Mouse (Mus musculus) adrenal gland, postnatal 4 days (tissue): ENCODE measurements around the gene Xpnpep1. TPM values are rescaled to one million over a fixed set of nuclear protein-coding genes. Genes with fewer than 3 reads are reported as not detected.

ENCODE experiments used
- DNase-seq, 2 experiments: peaks; one replicate each; pipeline ENCODE4 v3.0.0; 2021 to 2022; ENCODE audit warnings: low spot score in 2 of 2, mixed read lengths in 2 of 2
- total RNA-seq, 2 experiments: library from RNA; stranded (reverse); gene quantifications; 2 replicates each; pipeline ENCODE4 v1.2.3; 2021

Gene Xpnpep1
- total RNA-seq, 2 experiments from 2014 or later, result 112 to 117 TPM

DNA sequence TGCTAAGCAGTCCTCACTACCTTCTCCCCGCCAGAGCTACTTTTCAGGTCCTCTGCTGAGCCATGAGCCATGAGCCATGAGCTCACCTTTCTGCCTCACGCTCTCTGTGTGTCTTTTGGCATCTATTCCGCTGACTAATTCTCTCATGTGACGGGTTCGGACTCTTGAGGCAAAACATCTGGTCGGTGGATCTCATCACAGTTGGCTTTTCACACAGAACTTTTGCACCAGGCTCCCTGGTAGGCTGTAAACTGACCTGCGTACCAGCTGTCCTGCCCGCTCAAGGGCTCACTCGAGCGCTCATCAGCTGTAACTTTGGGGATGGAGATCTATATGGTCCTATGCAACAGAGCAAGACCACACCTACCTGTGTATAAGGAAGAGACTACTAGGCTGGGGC is 26.9 kb upstream of the Xpnpep1 start:
- no peak for DNase-seq

DNA sequence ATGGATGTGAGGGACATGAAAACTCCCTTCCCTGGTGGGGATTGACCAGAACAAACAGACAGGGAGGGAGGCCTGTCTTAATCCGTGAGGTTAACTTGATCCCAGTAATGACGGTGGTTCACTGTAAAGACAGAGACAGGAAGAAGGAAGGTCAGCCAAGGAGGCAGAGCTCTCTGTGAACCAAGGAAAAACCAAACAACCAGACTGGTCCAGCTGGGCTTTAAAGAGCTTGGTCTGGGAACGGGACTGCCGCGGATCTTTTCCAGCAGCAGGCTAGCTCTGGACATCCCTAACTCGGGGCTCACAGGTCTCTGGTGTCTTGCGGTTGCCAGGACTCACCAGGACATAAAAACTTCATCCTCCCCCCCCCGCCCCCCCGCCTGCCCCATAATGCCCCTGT is 26.5 kb upstream of the Xpnpep1 start:
- no peak for DNase-seq

DNA sequence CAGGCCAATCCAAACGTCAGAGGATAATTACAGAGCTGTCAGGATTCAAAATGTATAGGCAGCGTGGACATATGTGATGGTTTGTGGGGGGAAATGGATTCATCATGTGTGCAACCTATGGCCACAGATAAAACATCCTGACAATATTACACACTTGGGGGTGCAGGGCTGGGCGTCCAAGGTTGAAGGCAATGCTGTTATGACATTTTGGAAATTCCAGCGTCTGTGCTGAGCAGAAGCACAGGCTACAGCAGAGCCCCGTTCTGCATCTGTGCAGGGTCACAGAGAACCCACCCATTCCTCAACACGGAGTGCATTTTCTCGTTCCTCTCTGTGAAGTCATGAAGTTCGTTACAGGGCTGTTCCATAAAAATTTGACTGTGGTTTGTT is 25.0 kb upstream of the Xpnpep1 start:
- no peak for DNase-seq

DNA sequence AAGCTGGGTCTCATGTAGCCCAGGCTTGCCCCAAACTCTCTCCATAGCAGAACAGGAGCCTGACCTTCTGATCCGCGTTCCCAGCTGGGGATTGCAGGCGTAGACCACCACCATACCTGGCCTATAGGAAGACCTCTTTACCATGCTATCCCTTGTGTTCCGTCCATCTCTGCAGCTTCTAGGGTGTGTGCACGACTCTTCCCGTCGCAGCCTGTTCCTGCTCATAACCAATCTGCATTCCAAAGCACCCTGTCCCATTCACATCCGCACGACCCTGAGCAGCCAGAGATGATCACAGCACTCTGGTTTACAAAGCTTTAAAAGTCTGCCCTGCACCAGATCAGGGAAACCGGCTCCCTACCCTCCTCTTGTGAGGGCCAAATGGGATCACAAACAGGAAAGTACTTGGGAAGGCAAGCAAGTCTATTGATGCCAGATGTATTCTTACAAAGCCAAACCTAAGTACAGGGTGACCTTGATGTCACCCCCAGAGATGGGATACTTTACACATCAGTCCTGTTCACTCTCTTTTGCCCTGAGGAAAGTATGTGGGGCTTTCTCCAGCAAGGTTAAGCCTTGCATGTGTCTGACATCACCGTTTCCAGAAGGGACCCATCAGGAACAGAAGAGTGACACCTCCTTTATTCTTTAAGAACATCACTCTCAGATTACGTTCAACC is 24.4 kb upstream of the Xpnpep1 start:
- DNase-seq, result no peak

DNA sequence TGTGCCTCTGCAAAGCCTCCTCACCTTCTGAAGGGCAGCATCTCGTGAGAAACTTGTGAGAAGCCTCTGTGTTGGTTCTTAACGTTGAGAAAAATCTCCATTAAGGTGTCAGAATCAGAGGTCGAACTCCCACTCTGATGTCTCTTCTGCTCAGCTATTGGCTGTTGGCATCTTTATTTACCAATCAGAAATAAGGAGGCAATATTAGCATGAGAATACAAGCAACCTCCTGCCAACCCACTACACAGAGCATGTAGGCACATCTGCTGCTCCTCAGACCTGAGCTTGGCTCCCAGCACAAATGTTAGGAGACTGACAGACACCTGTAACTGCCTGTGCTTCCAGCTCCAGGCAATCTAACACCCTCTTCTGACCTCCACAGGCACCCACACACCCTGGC is 22.0 kb upstream of the Xpnpep1 start:
- no peak for DNase-seq

DNA sequence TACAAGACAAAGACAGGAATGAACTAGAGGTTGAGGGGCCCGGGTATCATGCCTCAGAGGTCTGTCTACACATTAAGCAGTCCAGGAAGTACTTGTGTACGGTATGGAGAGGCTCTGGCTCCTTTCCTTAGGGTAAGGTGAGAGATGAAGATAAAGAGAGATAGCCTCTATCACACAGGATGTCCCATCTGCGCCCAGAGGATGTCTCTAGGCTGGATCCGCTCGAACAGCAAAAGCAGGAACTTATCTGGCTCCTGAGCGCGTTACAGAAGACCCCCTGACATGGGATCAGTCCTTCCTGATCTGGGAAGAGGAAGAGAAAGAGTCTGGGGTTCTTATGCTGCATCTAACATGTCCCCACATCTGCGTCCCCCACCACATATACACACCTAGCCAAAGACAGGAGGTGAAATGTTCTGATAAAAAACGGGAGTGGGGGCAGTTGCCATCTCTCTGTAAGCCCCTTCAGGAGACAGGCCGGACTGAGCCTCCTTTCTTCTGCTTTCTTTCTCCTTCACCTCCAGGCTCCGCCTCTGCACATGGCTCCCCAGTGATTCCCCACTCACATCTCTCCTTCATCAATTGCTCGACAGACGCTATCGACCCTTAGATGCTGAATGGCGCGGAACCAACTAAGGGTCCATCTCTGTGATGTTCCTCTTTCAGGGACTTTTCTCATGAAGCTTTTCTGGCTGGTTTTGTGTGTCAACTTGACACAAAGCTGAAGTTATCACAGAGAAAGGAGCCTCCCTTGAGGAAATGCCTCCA is 19.5 kb upstream of the Xpnpep1 start:
- no peak for DNase-seq

DNA sequence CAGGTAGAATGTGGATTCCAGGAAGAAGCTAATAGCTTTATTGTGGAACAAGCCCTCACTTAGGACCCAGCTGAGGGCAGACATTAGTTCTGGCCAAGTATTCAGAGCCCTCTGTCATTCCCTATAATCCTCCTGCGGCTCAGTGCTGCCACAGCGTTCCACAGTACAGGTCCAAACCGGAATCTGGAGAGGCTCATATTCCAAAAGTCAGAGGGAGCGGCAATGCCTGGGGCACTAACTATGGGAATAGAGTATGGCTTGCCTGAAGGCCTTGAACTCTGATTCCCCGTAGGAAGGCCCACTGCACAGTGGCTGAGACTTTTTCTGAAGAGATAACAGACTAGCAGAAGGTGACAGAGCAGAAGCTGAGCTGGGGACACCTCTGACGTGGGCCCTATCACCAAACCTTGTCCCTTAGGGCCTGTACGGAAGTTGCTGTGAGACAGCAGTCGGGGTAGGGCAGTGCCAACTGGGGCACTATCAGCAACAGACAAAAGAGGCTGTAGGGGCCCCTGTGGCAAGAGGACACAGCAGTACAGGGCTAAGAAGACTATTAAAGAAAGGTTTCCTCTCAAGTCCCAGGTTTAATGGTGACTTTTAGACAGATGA is 18.8 kb upstream of the Xpnpep1 start:
- DNase-seq, result no peak

DNA sequence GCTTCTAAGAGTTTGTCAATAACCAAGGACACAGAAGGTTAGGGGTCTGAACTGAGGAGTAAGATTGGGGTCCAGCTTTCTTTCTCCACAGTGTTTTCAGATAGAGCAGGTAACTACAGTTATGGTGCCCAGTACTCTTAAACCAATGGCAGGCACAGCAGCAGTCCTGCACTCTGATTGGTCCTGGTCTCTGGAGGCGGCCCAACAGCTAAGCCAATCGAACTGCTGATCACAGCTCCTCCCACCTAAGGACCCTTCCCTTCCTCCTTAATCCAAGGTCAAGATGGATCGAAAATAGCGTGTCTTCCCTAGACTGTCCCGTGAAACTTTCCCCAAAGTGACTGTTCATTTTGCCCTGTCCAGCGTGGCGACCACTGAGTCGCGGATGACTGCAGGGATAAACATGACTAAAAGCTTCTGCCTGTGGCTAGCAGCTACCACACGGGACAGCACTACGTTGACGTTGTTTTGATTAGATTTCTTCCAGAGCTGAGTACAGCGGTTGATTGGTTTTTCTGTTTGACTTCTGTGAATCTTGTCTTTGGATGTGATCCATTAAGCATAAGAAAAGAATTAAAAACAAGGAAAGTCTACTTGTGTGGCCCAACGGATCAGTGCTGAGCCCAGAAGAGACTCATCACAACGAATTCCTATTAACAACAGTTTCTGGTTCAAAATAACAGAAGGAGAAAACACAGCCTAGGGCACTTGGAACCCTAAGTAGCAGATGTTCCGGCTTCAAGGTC is 18.1 kb upstream of the Xpnpep1 start:
- DNase-seq, result no peak

DNA sequence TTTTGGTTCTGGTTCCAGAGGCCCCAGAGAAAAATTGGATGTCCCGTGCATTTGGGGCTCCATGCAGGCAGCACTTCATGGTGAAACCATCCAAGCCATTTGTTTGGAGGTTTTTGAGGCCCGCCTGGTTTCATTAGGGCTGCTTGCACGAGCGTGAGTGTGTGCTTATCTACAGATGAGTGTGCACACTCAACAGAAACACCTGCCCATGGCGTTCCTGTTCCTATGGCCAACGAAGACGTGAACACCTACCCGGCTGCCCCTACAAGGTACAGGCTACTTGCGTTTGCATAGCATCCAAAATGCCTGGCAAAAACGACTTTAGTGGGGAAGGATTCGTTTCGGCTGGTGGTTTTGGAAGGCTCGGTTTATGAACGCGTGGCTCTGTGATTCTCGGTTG is 13.3 kb upstream of the Xpnpep1 start:
- DNase-seq, result no peak

DNA sequence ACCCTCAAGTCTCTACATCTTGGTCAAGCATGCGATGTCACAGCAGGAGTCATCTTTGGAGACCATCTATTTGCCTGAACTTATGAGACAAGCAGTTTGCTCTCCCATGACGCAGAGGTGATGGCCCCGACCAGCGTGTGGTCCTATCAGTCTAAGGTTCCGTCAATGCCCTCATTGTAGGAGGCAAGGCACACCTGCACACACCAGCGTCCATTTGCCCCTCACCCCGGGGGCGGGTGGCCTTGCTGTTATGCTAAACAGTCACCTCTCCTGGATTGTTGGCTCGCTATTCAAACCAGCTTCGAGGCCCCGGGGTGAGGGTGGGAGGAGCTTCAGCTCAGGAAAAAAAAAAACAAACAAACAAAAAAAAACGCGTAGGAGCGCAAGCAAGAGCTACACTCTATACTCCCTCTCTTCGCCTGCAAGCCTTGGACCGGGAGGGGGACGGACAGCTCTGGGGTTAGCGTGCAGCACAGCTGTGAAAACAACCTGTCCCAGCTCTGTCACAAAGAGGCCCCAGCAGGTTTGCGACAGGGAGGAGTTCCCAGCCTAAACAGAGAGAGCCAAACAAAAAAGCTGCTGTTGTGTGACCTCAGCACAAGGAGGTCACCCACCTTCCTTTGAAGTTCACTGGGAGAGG is 12.1 kb upstream of the Xpnpep1 start:
- no peak for DNase-seq

DNA sequence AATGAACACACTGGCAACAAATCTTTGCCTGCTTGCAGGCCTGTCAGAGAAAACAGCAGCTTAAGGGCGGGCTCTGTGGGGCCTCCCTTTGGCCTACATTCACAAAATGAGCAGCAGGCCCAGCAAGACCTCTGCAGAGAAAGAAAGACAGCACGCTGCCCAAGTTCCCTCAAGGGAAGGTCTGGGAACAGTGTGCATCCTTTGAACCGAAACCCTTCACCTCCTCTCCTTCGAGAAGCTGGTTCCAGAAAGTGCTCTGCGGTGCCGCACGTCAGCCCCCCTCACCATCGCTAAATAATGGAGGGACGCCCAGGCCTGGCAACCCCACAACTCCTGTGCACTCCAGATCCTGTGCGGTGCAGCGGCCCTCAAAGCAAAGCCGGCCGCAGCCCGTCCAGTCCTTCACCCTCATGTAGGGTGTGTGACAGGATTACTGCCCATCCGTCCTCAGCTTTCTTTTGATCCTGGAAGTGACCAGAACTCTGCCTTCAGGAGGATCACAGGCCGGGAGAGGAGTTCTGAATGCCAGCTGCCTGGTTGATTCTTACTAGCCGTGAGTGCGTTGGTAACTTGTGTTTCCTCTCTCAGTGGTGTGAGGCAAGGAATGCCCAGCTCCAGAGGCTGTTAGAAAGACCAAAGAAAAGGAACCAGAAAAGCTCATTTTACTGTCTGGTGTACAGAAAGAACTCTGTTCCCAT is 11.4 kb upstream of the Xpnpep1 start:
- DNase-seq, result no peak

DNA sequence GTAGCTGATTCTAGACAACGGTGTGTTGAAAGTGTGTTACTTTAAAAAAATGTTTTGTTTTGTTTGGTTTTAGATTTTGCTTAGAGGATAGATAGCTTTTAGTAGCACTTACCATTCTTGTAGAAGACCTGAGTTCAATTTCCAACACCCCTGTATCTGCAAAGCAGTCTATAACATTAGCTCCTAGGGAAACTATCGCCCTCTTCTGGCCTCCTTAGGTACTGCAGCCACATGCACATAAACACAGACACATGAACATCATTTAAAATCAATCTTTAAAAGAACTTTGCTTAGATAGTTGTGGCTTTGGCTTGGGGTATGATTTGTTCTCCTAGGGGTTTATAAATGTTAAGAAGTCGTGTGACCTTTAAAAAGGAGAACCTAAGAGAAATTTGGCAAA is 10.1 kb upstream of the Xpnpep1 start:
- no peak for DNase-seq

DNA sequence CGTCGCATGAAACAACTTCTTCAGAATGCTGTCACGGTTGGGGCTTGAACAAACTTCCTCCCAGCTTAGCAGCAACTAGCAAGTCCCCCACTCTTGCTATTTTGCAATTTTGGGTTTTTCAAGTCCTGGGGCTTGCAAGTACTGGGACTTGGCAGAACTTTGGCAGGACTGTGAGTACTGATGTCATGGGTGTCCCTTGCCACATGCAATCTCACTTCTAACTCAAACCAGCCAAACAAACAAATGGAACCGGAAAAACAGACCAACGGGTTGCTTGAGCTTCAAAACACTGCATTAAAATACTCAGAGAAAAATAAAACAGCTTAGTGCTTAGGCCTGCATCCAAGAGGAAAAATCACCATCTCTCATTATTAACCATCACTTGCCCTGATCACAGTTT is 7.2 kb upstream of the Xpnpep1 start:
- DNase-seq, result no peak

DNA sequence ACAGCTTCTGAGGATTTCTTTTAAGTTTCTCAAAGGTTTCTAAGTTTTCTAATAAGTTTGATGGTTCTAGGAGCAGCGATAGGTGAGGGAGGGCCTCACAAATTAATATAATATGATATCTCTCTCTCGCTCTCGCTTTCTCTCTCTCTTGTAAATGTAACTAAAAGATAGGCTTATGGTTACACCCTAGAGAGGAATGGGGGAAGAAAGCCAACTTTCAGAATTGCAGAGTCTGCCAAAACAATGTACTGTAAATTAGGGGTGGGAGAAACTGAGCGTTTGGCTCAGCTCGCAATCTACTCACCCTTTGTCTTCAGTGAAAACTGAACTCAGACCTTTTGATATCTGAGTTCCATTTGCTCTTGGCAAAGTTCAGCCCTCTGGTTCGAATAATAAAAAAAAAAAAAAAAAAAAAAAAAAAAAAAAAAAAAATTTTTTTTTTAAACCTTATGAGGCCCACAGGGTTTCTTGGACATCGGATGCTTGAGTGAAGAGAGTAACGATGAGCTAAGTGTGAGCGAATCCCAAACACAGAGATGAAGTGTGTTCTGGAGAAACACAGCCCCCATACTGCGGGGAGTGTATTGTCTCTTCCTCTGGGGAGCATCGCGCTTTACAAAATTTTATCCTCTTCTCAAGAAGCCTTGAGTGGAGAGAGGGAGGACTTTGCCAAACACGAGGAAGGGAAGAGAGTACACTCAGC is 3.6 kb upstream of the Xpnpep1 start:
- DNase-seq, result no peak

DNA sequence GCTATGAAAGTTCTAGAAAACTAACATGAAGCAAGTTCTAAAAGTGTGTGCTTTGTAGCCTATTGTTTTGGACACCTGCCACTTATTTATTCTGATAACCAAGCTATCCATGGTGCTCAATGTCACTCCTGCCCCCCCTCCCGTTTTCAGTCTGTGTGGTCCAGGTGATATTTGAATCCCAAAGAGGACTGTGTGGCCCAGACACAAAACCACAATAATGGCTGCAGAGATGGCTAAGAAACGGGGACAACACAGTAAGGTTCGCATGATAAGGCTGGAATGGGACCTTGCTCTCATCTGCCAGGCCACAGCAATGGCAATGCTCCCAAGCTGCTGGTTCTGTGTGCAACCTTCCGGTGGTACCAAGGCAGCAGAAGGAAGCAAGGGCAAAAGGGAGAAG is 1.6 kb upstream of the Xpnpep1 start:
- DNase-seq, result no peak

DNA sequence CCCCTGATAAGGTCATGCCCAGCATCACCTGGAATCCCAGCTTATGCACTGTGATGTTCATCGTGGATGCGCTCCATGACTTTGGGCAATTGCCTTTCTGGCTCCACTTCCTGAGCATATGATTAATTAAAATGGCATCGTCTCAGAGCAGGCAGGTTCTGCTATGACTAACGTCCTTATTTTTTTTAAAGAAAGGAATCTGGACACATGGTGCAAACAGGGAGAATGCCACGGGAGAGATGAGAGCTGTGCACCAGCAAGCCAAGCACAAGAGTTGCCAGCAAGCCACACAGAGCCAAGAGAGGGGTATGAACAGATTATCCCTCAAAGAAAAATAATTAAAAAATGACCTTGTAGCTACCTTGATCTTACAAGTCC is 1.1 kb upstream of the Xpnpep1 start:
- DNase-seq, result no peak

DNA sequence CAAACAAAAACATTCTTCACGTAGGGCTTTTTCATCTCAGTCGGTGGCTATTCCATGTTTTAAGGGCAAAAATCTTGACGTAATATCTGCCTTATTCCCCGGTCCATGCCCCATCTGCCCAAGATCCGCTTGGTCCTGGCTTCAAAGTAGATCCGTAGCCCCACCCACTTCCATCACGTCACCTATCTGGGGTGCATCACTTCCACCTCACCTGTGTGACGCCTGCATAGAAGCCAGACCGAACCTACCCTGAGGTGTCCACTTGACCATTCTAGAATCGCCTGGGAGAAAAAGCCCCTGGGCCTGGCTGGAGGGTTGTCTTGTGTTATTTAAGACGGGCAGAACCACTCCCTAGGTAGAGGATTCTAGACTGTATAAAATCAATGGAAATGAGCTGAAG is 924 bp downstream of the Xpnpep1 start:
- DNase-seq, result no peak

DNA sequence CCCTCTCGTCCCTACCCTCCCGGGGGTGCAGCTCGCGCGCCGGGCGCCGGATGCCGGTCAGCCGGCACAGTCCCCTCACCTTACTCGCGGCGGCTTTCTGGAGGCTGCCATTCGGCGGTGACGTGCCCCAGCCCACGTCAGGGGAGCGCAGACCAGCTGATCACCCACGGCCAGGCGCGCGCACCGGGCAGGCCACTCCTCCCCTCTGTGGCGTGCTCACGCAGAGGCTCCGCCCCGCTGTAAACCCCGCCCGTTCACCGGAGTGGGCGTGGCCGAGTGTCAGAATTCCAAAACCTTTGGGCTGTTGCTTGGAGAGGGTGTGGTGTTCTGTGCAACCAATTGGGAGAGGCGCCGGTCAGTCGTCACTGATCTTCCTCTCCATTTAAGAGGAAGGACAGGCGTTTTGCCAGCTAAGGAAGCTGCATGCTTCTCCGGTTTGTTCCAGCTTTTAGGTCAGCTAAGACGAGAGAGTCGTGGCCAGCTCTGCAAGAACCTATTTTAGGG is 1.5 kb downstream of the Xpnpep1 start:
- peak; percentile 98 to 99 for DNase-seq

DNA sequence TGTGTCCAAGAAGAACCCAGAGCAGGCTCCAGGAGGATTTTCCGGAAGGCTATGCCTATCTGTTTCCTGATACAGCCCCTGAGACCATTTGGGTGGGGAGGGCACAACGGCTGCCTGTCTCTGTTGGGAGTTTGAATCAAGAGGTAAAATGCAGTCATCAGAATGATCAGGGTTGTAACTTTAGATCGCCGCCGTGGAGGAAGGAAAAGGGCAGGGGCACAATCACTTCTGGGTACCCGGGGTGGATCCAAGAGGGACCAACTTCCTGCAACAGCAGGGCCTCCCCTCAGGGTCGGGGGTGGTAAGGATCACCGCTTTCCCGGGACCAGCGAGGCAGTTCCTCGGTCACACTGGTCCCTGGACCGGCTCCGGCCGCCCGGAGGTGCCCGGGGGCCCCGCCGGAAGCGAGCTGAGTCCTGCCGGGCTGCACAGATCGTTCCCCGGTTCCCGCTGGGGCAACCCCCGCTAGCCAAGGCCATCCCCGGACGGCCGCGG is 2.0 kb downstream of the Xpnpep1 start:
- no peak for DNase-seq
